Mouse (Mus musculus) limb, embryonic 11.5 days (tissue): ENCODE data around the gene Dennd5a. TPM values are rescaled to one million over a fixed set of nuclear protein-coding genes. Genes with fewer than 3 reads are reported as not detected.

ENCODE experiments used
- ATAC-seq: fragments of 200-750 bp; cut with Nextera tagmentation; 2 replicates; pipeline ENCODE4 v1.8.0; 2017; ENCODE audit warnings: low read depth; ENCODE audit not compliant: insufficient number of reproducible peaks, low FRiP score, low TSS enrichment
- DNase-seq: peaks from one replicate; pipeline ENCODE4 v3.0.0-alpha.2; 2015; ENCODE audit warnings: low spot score
- H3K27ac ChIP-seq: fragments of 300-500 bp; sonication (generic); replicated peaks from 2 replicates; pipeline ENCODE4 v1.5.1; 2014; ENCODE audit warnings: low read depth, mild to moderate bottlenecking, low read length
- H3K27me3 ChIP-seq: fragments of 300-500 bp; sonication (generic); 2 replicates; pipeline ENCODE4 v1.6.1; 2014; ENCODE audit warnings: mild to moderate bottlenecking, low read length, mixed read lengths; ENCODE audit not compliant: control insufficient read depth, insufficient read depth
- H3K36me3 ChIP-seq: fragments of 300-500 bp; sonication (generic); 2 replicates; pipeline ENCODE4 v1.6.1; 2014; ENCODE audit warnings: mild to moderate bottlenecking, low read length, moderate library complexity, mixed read lengths; ENCODE audit not compliant: control insufficient read depth, insufficient read depth
- H3K4me1 ChIP-seq: fragments of 300-500 bp; sonication (generic); 2 replicates; pipeline ENCODE4 v1.6.1; 2014; ENCODE audit warnings: low read length, mixed read lengths; ENCODE audit not compliant: control insufficient read depth, insufficient read depth
- H3K4me2 ChIP-seq: fragments of 300-500 bp; sonication (generic); 2 replicates; pipeline ENCODE4 v1.6.1; 2014; ENCODE audit warnings: low read depth, mild to moderate bottlenecking, moderate library complexity; ENCODE audit not compliant: severe bottlenecking
- H3K4me3 ChIP-seq: fragments of 300-500 bp; sonication (generic); 2 replicates; pipeline ENCODE4 v1.5.1; 2014; ENCODE audit warnings: low read depth, low read length
- H3K9ac ChIP-seq: fragments of 300-500 bp; sonication (generic); 2 replicates; pipeline ENCODE4 v1.6.1; 2014; ENCODE audit warnings: mild to moderate bottlenecking, low read length
- H3K9me3 ChIP-seq: fragments of 300-500 bp; sonication (generic); 2 replicates; pipeline ENCODE4 v1.6.1; 2016; ENCODE audit warnings: low read length; ENCODE audit not compliant: control insufficient read depth
- WGBS: fragments of 180-500 bp; shearing (Covaris S2); extraction: QIAGEN DNeasy Blood & Tissue Kit; methylation state at CpG from one replicate; pipeline ENCODE4 v1.1.7; 2014; 5-methylcytosine and 5-hydroxymethylcytosine counted together
- polyA plus RNA-seq: library from polyadenylated mRNA; unstranded; fragments of >200 nt; fragmentation: Nextera tagmentation; extraction: Ambion mirVana; gene quantifications from 2 replicates; pipeline ENCODE4 v1.2.1, GENCODE M21; 2014

Dennd5a gene
- polyA plus RNA-seq, 1 experiment from 2014 or later, result 47.2 TPM

DNA sequence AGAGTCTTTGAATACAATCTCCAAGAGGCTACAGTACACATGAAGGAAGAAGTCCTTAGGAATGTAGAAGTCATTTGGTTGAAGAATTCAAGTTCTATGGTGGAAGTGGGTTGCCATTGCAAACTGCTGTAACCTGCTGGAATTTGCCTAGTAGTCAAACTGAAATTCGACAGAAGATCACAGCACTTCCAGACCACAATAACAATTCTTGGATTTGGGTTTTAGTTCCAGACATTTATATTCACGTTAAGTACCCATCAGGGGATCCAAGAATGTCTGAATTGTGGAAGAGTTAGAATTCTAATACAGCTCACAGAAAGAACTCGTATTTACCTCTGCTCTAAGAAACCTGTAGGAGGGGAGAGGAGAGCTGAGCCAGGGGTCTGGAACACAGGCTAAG, 109.7 kb downstream of the Dennd5a start:
- WGBS, result 73% methylated on average over 3 of the region's 3 CpGs
- Histone ChIP-seq H3K4me3 (no peak overlapping the region), H3K27me3 (no peaks in the 10 kb centered on the region), H3K9ac (no peak overlapping the region), H3K4me2 (no peak overlapping the region), H3K27ac (no peak overlapping the region), H3K4me1 (no peaks in the 10 kb centered on the region), H3K9me3 (no peaks in the 10 kb centered on the region), H3K36me3 (no peaks in the 10 kb centered on the region)
- DNase-seq, result no peak
- no peak for ATAC-seq

DNA sequence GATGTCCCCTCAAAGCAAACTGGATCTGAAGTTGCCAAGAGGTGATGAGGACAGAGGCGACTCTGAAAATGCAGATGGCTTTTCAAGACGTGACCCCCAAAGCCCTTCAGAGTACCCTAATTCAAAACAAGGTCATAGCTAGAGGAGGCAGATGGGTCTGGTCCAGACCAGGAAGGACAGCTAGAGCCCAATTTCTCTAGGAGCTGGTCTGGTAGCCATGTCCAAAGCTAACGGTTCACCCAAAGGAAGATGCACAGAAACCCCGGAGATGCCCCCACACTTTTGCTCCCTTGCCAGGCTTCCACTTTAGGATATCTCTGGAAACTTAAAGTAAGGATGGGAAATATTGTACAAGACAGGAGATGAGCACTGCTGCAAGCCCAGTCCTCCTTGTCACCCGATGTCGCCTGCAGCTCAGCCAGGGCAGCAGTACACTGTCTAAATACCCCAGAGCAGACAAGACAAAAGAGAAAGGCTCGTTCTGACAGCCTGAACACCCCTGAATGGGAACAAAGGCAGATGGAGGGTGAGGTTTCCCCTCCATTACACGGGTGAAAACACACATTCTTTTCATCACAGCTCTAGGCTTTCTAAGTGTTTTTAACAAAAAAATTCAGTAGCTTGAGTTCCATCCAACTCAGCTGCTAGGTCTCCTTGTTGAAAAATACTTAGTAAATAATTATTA, 110.4 kb downstream of the Dennd5a start:
- Histone ChIP-seq H3K9ac (no peak overlapping the region), H3K9me3 (no peaks in the 10 kb centered on the region), H3K4me2 (no peak overlapping the region), H3K4me1 (no peaks in the 10 kb centered on the region), H3K27me3 (no peaks in the 10 kb centered on the region), H3K27ac (no peak overlapping the region), H3K36me3 (no peaks in the 10 kb centered on the region), H3K4me3 (no peak overlapping the region)
- no peak for DNase-seq
- no peak for ATAC-seq
- 71% methylated on average over 8 of the region's 8 CpGs for WGBS

DNA sequence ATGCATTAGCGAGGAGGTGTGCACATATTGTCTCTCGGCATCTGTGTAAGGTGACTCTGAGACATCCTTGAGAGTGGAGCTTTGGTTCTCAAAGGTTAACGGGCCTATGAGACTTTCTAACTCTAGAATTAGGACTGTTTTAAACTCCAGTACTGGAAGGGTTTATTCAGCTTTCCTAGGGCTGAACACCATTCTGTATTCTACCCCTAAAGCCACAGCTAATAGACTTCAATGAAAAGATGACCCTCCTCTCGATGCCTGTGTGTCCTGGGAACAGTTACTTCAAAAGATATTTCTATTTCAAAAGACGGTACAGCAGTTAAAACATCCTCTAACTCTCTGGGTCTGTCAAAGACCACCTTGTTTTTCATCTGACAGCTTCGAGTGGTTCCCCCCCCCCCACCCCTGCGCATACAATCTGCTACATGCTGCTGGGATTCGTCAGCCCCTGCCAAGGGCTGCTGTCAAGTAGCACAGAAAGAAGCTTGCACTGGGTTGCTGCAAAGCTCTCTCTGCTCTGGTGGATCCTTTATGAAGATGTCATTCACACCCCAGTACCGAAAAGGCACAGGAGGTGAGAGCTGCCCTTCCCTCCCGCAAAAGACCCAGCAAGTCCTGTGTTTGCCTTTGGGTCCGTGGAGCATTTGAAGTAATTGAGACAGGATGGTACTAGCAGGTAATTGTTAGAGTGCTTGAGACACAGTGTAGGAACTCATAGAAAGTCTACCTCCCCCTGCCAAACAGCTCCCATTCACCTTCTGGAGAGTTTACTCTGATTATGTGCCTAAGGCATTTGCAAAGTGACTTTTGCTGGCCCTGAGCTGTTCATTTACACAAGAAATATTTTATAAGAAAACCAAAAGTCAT, 111.2 kb downstream of the Dennd5a start:
- no peak overlapping the region for H3K4me2 ChIP-seq
- H3K4me1 ChIP-seq, result no peaks in the 10 kb centered on the region
- 40% methylated on average over 11 of the region's 11 CpGs for WGBS
- H3K9ac ChIP-seq, result no peak overlapping the region
- no peaks in the 10 kb centered on the region for H3K9me3 ChIP-seq
- no peaks in the 10 kb centered on the region for H3K36me3 ChIP-seq
- no peak overlapping the region for H3K4me3 ChIP-seq
- DNase-seq (no peak), ATAC-seq (no peak)
- H3K27ac ChIP-seq, result no peak overlapping the region
- no peaks in the 10 kb centered on the region for H3K27me3 ChIP-seq

DNA sequence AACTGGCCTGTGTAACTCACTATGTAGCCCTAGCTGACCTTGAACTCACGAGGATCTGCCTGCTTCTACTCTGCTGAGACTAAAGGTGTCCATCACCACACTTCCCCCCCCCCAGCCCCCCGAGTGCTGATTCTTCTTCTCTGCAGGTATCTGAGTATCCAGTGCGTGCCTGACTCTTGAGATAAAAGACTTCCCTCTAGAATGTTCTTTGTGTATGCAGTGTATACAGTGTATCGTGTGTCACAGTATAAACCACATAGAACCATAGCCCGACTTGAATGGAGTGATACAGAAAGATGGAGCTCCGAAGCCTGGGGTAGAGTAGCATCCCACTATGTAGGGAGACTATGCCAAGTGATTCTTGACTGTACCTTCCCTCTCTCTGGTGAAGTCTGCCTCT, 116.2 kb downstream of the Dennd5a start:
- H3K36me3 ChIP-seq, result no peaks in the 10 kb centered on the region
- no peak overlapping the region for H3K9ac ChIP-seq
- no peaks in the 10 kb centered on the region for H3K27me3 ChIP-seq
- no peak overlapping the region for H3K27ac ChIP-seq
- 90% methylated on average over 6 of the region's 6 CpGs for WGBS
- H3K4me2 ChIP-seq, result no peak overlapping the region
- no peak for ATAC-seq
- H3K4me3 ChIP-seq, result no peak overlapping the region
- no peaks in the 10 kb centered on the region for H3K9me3 ChIP-seq
- DNase-seq, result no peak
- no peaks in the 10 kb centered on the region for H3K4me1 ChIP-seq

Other genes with a start within 250 kb of the Dennd5a start
- gene BC051019, start 236.6 kb downstream of the Dennd5a start, polyA plus RNA-seq, result 0.20 TPM in 1 of 2 replicates, not detected in the other
- gene Ascl3, start 228.7 kb downstream of the Dennd5a start, polyA plus RNA-seq, result not detected in 2 replicates
- 21.4 and 23.9 TPM in 2 replicates for gene Tmem9b, start 207.6 kb downstream of the Dennd5a start, polyA plus RNA-seq
- gene Nrip3, start 178.4 kb downstream of the Dennd5a start, polyA plus RNA-seq, result 0.20 and 0.21 TPM in 2 replicates
- gene Scube2, start 94.8 kb downstream of the Dennd5a start, polyA plus RNA-seq, result 0.40 and 0.87 TPM in 2 replicates
- 75.7 and 79.4 TPM in 2 replicates for gene Tmem41b, start 26.5 kb upstream of the Dennd5a start, polyA plus RNA-seq
- gene Ipo7, start 57.8 kb upstream of the Dennd5a start, polyA plus RNA-seq, result 19.8 and 33.0 TPM in 2 replicates
- 25.5 and 27.0 TPM in 2 replicates for gene Zfp143, start 100.7 kb upstream of the Dennd5a start, polyA plus RNA-seq
- 35.6 and 38.4 TPM in 2 replicates for gene Wee1, start 161.6 kb upstream of the Dennd5a start, polyA plus RNA-seq